Mouse (Mus musculus) liver, embryonic 16.5 days (tissue): ENCODE data around the gene Edem1. TPM values are rescaled to one million over a fixed set of nuclear protein-coding genes. Genes with fewer than 3 reads are reported as not detected.

Experiments
- ATAC-seq: fragments of 200-750 bp; cut with Nextera tagmentation; 2 replicates; pipeline ENCODE4 v1.8.0; 2017; ENCODE audit warnings: low read depth, mild to moderate bottlenecking, moderate number of reproducible peaks, moderate library complexity
- H3K27ac ChIP-seq: fragments of 300-500 bp; sonication (generic); 2 replicates; pipeline ENCODE4 v1.5.1; 2014; ENCODE audit warnings: mild to moderate bottlenecking, low read length
- H3K27me3 ChIP-seq: fragments of 300-500 bp; sonication (generic); 2 replicates; pipeline ENCODE4 v1.6.1; 2014; ENCODE audit warnings: low read depth, low read length, mixed read lengths; ENCODE audit not compliant: control insufficient read depth, insufficient read depth
- H3K36me3 ChIP-seq: fragments of 300-500 bp; sonication (generic); 2 replicates; pipeline ENCODE4 v1.6.1; 2014; ENCODE audit warnings: mild to moderate bottlenecking; ENCODE audit not compliant: control insufficient read depth, insufficient read depth
- H3K4me1 ChIP-seq: fragments of 300-500 bp; sonication (generic); 2 replicates; pipeline ENCODE4 v1.6.1; 2014; ENCODE audit warnings: low read depth, low read length, mixed read lengths; ENCODE audit not compliant: control insufficient read depth
- H3K4me2 ChIP-seq: fragments of 300-500 bp; sonication (generic); 2 replicates; pipeline ENCODE4 v1.6.1; 2014; ENCODE audit warnings: low read depth, low read length, mixed read lengths
- H3K4me3 ChIP-seq: fragments of 300-500 bp; sonication (generic); 2 replicates; pipeline ENCODE4 v1.5.1; 2014; ENCODE audit warnings: low read depth, mild to moderate bottlenecking, low read length
- H3K9ac ChIP-seq: fragments of 300-500 bp; sonication (generic); 2 replicates; pipeline ENCODE4 v1.6.1; 2014; ENCODE audit warnings: low read depth, low read length
- H3K9me3 ChIP-seq: fragments of 300-500 bp; sonication (generic); replicated peaks from 2 replicates; pipeline ENCODE4 v1.6.1; 2016; ENCODE audit warnings: low read length; ENCODE audit not compliant: control insufficient read depth
- WGBS: fragments of 180-500 bp; shearing (Covaris S2); extraction: QIAGEN DNeasy Blood & Tissue Kit; methylation state at CpG from one replicate; pipeline ENCODE4 v1.1.7; 2014; ENCODE audit not compliant: insufficient replicate concordance; 5-methylcytosine and 5-hydroxymethylcytosine counted together
- polyA plus RNA-seq: library from polyadenylated mRNA; unstranded; fragments of >200 nt; fragmentation: Nextera tagmentation; extraction: Ambion mirVana; gene quantifications from 2 replicates; pipeline ENCODE4 v1.2.1, GENCODE M21; 2015

Gene Edem1
- polyA plus RNA-seq, 1 experiment from 2014 or later: 13.8 TPM

- no peaks in the 10 kb centered on the region for H3K27me3 ChIP-seq
- WGBS: 50% methylated on average over 1 of the region's 1 CpGs
- no peaks in the 10 kb centered on the region for H3K36me3 ChIP-seq
- ATAC-seq: no peak
- no peak overlapping the region for H3K4me3 ChIP-seq
- peaks cover 9% of the 10 kb centered on the region for H3K4me1 ChIP-seq
- no peaks in the 10 kb centered on the region for H3K9me3 ChIP-seq
- H3K4me2 ChIP-seq: no peak overlapping the region
- no peak overlapping the region for H3K27ac ChIP-seq
- H3K9ac ChIP-seq: no peak overlapping the region
Observed at GRCm38 (mm10) chr6:108795912-108796311, 32.5 kb upstream of the Edem1 start.

GRCm38 (mm10) chr6:108796706-108797105, 31.7 kb upstream of the Edem1 start:
- Histone ChIP-seq H3K27me3 (no peaks in the 10 kb centered on the region), H3K9ac (no peak overlapping the region), H3K9me3 (no peaks in the 10 kb centered on the region), H3K36me3 (no peaks in the 10 kb centered on the region), H3K4me3 (no peak overlapping the region), H3K4me1 (peaks cover 8% of the 10 kb centered on the region), H3K27ac (no peak overlapping the region), H3K4me2 (no peak overlapping the region)
- ATAC-seq: 0 out of 2 replicates have a peak, but pooled peaks have one; percentile 43
- WGBS: 60% methylated on average over 2 of the region's 2 CpGs

- no peaks in the 10 kb centered on the region for H3K36me3 ChIP-seq
- H3K9me3 ChIP-seq: no peaks in the 10 kb centered on the region
- no peak overlapping the region for H3K4me2 ChIP-seq
- H3K4me1 ChIP-seq: peaks cover 5% of the 10 kb centered on the region
- no peak overlapping the region for H3K9ac ChIP-seq
- H3K27me3 ChIP-seq: no peaks in the 10 kb centered on the region
- no peak for ATAC-seq
- H3K27ac ChIP-seq: no peak overlapping the region
- 76% methylated on average over 1 of the region's 1 CpGs for WGBS
- H3K4me3 ChIP-seq: no peak overlapping the region
Observed at GRCm38 (mm10) chr6:108805194-108805593, 23.2 kb upstream of the Edem1 start.

DNA sequence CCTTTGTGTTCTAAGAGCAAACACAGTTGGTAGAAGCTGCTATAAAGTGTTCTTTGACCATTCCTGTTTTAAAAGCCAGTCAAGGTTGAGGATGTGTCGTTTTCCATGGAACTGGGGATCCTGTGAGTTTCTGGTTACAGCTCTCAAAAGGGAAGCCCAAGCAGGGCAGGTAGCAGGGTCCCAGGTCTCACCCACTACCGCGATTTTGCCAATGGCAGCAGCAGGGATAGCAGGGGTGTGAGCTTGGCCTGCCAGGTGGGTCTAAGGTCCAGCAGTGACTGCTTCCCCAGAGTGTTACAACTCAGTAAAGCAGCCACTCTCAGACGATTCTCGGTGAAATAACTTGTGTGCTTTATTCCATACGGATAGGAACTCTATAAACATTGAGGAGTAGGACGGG, 22.6 kb upstream of the Edem1 start:
- ATAC-seq: peak; percentile 19; the same call in 1 of the 2 replicates

DNA sequence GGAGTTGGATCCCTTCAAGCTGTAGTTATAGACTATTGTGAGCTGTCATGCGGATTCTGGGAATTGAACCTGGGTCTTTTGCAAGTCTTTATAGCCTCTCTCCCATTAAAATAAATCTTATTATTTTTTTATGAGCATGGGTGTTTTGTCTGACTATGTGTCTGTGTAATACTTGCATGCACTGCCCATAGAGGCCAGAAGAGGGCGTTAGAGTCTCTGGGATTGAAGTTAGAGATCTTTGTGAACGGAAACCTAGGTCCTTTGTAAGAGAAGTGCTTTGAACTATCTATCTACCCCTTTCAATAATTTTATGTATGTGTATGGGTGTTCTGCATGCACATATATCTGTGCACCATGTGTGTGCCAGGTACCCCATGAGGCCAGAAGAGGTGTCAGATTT, 21.0 kb upstream of the Edem1 start:
- H3K4me1 ChIP-seq: peaks cover 5% of the 10 kb centered on the region
- no peak overlapping the region for H3K9ac ChIP-seq
- WGBS: 60% methylated on average over 3 of the region's 3 CpGs
- H3K9me3 ChIP-seq: no peaks in the 10 kb centered on the region
- H3K4me3 ChIP-seq: no peak overlapping the region
- no peaks in the 10 kb centered on the region for H3K27me3 ChIP-seq
- H3K4me2 ChIP-seq: no peak overlapping the region
- H3K36me3 ChIP-seq: no peaks in the 10 kb centered on the region
- H3K27ac ChIP-seq: no peak overlapping the region
- ATAC-seq: no peak

More for the DNA sequence above, 22.6 kb upstream of the Edem1 start:
- no peaks in the 10 kb centered on the region for H3K9me3 ChIP-seq
- H3K4me3 ChIP-seq: no peak overlapping the region
- H3K27me3 ChIP-seq: no peaks in the 10 kb centered on the region
- H3K4me1 ChIP-seq: peaks cover 5% of the 10 kb centered on the region
- H3K4me2 ChIP-seq: no peak overlapping the region
- H3K36me3 ChIP-seq: no peaks in the 10 kb centered on the region
- WGBS: 66% methylated on average over 7 of the region's 7 CpGs
- H3K27ac ChIP-seq: no peak overlapping the region
- H3K9ac ChIP-seq: no peak overlapping the region

- no peaks in the 10 kb centered on the region for H3K27me3 ChIP-seq
- no peak for ATAC-seq
- H3K4me3 ChIP-seq: no peak overlapping the region
- no peak overlapping the region for H3K4me2 ChIP-seq
- peaks cover 5% of the 10 kb centered on the region for H3K4me1 ChIP-seq
- WGBS: 67% methylated on average over 1 of the region's 1 CpGs
- no peaks in the 10 kb centered on the region for H3K36me3 ChIP-seq
- no peaks in the 10 kb centered on the region for H3K9me3 ChIP-seq
- no peak overlapping the region for H3K9ac ChIP-seq
- no peak overlapping the region for H3K27ac ChIP-seq
Observed at GRCm38 (mm10) chr6:108808786-108809185, 19.7 kb upstream of the Edem1 start.

GRCm38 (mm10) chr6:108810237-108810636, 18.2 kb upstream of the Edem1 start:
- Histone ChIP-seq H3K27ac (no peak overlapping the region), H3K9ac (no peak overlapping the region), H3K4me2 (no peak overlapping the region), H3K4me3 (no peak overlapping the region), H3K27me3 (no peaks in the 10 kb centered on the region), H3K4me1 (peaks cover 5% of the 10 kb centered on the region), H3K36me3 (no peaks in the 10 kb centered on the region), H3K9me3 (no peaks in the 10 kb centered on the region)
- 79% methylated on average over 10 of the region's 10 CpGs for WGBS
- no peak for ATAC-seq

DNA sequence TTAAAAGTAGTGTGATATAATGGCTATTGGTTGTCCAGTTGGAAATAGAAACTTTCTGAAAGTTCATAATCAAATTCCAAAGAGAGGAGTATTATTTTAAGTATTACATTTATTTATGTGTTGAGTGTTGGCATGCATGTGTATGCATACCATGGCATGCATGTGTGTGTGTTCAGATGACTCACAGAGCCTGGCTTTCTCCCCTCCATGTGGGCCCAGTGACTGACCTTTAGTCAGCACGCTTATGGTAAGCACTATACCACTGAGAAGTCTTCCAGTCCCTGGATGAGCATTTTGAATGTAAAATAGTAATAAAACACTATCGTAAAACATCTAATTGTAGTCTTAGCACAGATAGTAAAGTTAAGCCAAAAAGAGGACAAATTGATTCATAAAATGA, 16.3 kb upstream of the Edem1 start:
- Histone ChIP-seq H3K9ac (no peak overlapping the region), H3K27ac (no peak overlapping the region), H3K4me2 (no peak overlapping the region), H3K9me3 (no peaks in the 10 kb centered on the region), H3K36me3 (0 out of 2 replicates have a peak, but pooled peaks cover 2% of the 10 kb centered on the region), H3K4me3 (no peak overlapping the region), H3K4me1 (no peaks in the 10 kb centered on the region), H3K27me3 (no peaks in the 10 kb centered on the region)
- 83% methylated on average over 2 of the region's 2 CpGs for WGBS
- ATAC-seq: no peak

DNA sequence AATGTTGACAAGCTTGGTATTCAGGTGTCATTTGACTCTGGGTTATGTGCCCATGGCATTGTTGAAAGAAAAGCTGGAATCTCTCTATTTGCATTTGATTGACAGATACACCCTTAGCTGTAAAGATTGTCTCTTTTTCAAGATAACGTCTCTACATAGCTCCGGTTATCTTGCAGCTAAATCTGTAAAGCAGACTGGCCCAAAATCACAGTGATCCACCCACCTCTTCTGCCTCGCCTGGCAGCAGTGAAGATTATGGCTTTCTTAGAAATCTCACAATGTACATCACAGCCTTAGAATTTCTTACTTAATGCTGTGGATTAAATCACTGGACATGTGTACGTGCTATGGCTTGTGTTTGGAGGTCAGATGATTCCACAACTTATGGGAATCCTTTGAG, 10.9 kb upstream of the Edem1 start:
- Histone ChIP-seq H3K27me3 (no peaks in the 10 kb centered on the region), H3K9me3 (no peaks in the 10 kb centered on the region), H3K4me1 (no peaks in the 10 kb centered on the region), H3K27ac (no peak overlapping the region), H3K4me2 (no peak overlapping the region), H3K4me3 (no peak overlapping the region), H3K36me3 (peaks cover 9% of the 10 kb centered on the region), H3K9ac (no peak overlapping the region)
- ATAC-seq: no peak
- 62% methylated on average over 4 of the region's 4 CpGs for WGBS
